Mouse (Mus musculus): Measurements from ENCODE around the gene Zfp365.

Zfp365 gene

DNA sequence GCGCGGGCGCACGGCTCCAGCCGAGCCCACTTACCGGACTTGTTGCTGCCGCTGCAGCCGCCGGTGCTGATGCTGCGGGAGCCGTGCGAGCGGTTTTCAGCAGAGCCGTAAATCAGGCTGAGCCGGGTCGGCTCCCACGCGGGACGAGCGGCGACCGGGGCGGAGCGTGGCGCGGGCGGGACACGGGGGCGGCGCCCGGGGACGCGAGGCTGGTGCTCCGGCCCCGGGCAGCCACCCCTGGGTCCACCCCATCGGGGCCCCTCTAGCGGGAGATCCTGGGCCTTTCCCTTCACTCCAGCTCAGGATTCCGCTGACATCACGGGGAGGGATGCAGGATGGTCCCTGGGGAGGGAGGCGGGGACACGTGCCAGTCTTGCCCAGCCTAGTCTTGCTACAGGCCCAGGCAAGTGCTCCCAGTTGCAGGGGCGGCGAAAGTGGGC lies at the start of gene Zfp365:
Zfp365 (minus strand) TSS at position 326 of the 440 bp plus-strand sequence.
- TF ChIP-seq GATA4 (IDR thresholded peaks at IDR 0.05; ENCODE audit: insufficient replicate concordance, low read length) = no peak

DNA sequence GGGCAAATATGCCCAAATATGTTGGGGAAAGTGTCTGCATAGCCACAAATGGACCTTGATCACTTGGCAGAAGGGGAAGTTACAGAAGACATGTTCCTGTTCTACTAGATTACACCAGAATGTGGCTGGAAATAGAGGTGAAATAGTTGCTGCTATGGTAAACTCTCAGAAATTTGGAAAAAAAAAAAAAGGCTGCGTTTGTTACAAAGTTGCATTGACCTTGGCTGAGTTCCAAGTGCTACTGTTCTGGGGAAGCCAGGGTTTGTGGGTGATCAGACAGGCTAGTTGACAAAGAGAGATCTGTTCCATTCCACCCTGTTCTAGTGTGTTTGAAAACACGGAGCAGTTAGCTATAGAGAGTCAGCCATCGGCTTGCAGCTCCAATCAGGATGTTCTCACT lies 47.5 kb upstream of the Zfp365 start:
- no peak for TF ChIP-seq GATA4 (IDR thresholded peaks at IDR 0.05; ENCODE audit: insufficient replicate concordance, low read length)

- TF ChIP-seq GATA4 (IDR thresholded peaks at IDR 0.05; ENCODE audit: insufficient replicate concordance, low read length) = no peak
Observed at GRCm38 (mm10) chr10:67955982-67956381, 43.5 kb upstream of the Zfp365 start.

DNA sequence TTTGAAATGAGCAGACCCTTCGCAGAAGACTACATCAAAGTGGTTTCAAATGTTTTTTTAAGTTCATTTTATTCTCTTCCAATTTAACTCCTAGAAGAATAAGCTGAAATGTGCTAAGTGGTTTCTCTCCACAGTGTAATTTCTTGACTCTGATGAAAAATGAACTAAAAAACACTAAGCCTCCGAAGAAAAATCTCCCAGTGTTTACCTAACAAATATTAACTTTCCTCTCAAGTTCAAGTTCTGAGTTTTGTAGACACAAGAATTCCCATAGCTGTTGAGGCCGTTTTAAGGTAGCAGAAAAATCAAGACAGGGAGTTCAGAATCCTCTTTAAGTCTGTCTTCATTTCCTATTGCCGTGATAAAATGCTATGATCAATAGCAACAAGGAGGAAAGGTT lies 39.2 kb upstream of the Zfp365 start:
- no peak for TF ChIP-seq GATA4 (IDR thresholded peaks at IDR 0.05; ENCODE audit: insufficient replicate concordance, low read length)

- TF ChIP-seq GATA4 (IDR thresholded peaks at IDR 0.05; ENCODE audit: insufficient replicate concordance, low read length) = no peak
Observed at GRCm38 (mm10) chr10:67950059-67950748, 37.7 kb upstream of the Zfp365 start.

DNA sequence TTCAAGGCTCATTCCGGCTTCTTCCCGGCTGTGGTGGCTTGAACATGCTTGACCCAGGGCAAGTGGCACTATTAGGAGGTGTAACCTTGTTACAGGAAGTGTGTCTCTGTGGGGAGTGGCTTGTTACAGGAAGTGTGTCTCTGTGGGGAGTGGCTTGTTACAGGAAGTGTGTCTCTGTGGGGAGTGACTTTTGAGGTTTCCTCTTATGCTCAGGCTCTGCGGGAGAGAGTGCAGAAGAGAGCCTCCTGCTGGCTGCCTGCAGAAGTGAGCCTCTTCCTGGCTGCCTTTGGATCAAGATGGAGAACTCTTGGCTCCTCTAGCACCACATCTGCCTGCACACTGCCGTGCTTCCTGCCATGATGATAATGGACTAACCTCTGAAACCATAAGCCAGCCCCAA lies 31.1 kb upstream of the Zfp365 start:
- TF ChIP-seq GATA4 (IDR thresholded peaks at IDR 0.05; ENCODE audit: insufficient replicate concordance, low read length) = no peak

- TF ChIP-seq GATA4 (IDR thresholded peaks at IDR 0.05; ENCODE audit: insufficient replicate concordance, low read length) = no peak
Observed at GRCm38 (mm10) chr10:67939546-67939945, 27.1 kb upstream of the Zfp365 start.

DNA sequence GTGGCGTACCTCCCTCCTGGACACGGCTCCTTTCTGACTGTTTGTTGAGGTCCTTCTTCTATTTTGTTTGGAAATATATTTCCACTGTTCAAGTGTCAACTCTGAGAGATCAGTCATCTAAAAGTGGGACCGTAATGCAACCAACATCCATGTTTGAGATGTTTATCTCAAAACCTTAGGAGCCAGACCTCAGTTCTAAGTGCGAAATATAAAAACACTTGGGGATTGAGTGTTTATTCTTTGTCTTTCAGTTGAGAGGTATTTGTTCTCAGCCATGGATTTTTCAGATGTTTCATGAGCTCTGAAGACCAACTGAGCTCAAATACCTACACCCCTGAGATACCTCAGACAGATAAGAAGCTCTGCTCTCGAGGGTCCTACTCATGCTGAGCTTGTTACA lies 25.3 kb upstream of the Zfp365 start:
- TF ChIP-seq GATA4 (IDR thresholded peaks at IDR 0.05; ENCODE audit: insufficient replicate concordance, low read length) = no peak

- TF ChIP-seq GATA4 (IDR thresholded peaks at IDR 0.05; ENCODE audit: insufficient replicate concordance, low read length) = no peak
Observed at GRCm38 (mm10) chr10:67936944-67937343, 24.5 kb upstream of the Zfp365 start.

DNA sequence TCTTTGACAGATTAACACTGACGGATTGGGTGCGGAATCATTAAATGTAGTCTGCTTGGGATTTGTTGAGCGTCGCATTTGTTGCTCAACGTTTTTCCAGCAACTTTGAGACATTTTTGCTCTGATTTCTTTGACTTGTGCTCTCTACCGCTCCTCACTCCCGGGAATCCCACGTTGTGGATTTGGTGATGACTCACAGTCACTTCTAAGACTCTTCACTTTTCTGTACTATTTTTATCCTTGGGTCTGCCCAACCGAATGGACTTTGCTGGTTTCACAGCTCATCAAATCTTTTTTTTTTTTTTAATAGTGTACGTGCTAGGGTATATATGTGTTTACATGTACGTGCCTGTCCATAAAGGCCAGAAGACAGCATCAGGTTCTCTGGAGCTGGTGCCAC lies 20.3 kb upstream of the Zfp365 start:
- TF ChIP-seq GATA4 (IDR thresholded peaks at IDR 0.05; ENCODE audit: insufficient replicate concordance, low read length) = no peak

GRCm38 (mm10) chr10:67931328-67931727 lies 18.9 kb upstream of the Zfp365 start:
- no peak for TF ChIP-seq GATA4 (IDR thresholded peaks at IDR 0.05; ENCODE audit: insufficient replicate concordance, low read length)

GRCm38 (mm10) chr10:67928584-67928983 lies 16.1 kb upstream of the Zfp365 start:
- no peak for TF ChIP-seq GATA4 (IDR thresholded peaks at IDR 0.05; ENCODE audit: insufficient replicate concordance, low read length)

DNA sequence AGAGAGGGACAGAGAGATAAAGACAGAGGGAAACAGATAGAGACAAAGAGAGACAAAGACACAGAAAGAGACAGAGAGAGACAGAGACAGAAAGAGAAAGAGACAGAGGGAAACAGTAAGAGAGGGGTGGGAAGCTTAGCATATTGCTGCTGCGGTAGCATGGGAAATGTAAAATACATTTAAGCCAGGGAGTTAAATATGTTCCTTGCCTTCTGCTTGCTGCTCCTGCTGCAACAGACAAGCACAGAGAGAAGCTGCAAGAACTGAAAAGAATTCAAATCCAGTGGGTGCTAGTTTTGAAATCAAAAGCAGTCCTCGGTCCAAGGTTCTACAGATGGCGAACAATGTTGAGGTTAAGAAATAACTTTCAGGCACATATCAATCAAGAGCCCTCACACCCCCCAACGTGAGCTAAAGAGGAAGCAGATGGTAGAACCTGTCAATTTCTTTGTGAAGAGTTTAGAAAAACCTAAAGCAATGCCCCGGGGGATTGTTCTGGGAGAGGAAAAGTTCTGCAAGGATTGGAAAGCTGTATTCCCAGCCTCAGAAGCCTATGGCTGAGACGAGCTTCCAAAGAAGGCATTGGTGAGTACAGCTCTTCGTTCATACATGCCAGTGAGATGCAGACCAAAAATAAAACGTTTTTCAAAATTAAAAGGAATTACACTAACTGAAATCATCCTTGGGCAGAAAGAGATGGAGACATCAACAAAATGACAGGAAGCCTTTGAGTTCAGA lies 15.4 kb upstream of the Zfp365 start:
- no peak for TF ChIP-seq GATA4 (IDR thresholded peaks at IDR 0.05; ENCODE audit: insufficient replicate concordance, low read length)

GRCm38 (mm10) chr10:67924030-67924429 lies 11.6 kb upstream of the Zfp365 start:
- no peak for TF ChIP-seq GATA4 (IDR thresholded peaks at IDR 0.05; ENCODE audit: insufficient replicate concordance, low read length)

DNA sequence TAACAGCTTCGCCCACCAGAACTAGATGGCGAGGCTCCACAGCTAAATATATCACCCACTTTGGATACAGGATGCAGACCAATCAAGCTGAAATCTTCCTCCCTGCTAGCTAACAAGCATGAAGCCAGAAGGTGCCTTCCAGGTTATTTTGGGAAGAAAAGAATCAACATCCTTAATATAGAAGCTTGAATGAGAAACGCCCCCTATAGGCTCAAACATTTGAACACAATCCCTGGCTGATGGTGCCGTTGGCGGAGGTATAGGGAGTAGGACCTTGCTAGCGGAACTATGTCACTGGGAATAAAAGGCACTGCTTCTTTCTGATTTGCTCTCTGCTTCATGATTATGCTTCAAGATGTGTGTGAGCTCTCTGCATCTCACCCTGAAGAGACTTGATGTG lies 9.3 kb upstream of the Zfp365 start:
- no peak for TF ChIP-seq GATA4 (IDR thresholded peaks at IDR 0.05; ENCODE audit: insufficient replicate concordance, low read length)

DNA sequence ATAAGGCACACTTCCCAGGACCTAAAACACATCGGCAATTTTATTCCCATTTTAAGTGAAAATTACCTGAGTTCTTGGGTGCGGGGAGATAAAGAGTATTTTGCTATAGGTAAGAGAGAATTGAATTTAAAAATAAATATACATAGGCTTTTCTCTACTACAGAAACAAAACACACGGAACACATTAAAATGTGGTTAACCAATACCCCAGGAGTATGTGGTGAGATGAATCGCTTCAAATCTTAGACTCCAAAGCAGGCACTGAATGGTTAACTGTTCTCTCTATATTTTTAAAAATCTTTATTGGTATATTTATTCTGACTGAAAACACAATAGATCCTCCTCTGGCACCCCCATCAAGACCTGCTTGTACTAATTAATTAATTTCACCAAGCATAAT lies 7.2 kb upstream of the Zfp365 start:
- no peak for TF ChIP-seq GATA4 (IDR thresholded peaks at IDR 0.05; ENCODE audit: insufficient replicate concordance, low read length)

All from liver, adult (tissue).